Mouse (Mus musculus) brain, embryonic 14.5 days (tissue): ENCODE results near the gene Ric1.

ENCODE experiments used
- CTCF ChIP-seq: fragments of 200-500 bp; IDR thresholded peaks from 2 replicates; pipeline ENCODE4 v1.5.1; 2012; ENCODE audit warnings: inconsistent platforms, mild to moderate bottlenecking, moderate library complexity, borderline replicate concordance; ENCODE audit not compliant: insufficient read depth, insufficient read length; ENCODE audit errors: extremely low read depth
- POLR2A ChIP-seq: fragments of 200-500 bp; IDR thresholded peaks from 2 replicates; pipeline ENCODE4 v1.6.1; 2012; ENCODE audit warnings: mild to moderate bottlenecking, inconsistent platforms, borderline replicate concordance; ENCODE audit not compliant: poor library complexity, insufficient read depth, insufficient read length, severe bottlenecking; ENCODE audit errors: extremely low read depth

GRCm38 (mm10) chr19:29496786-29497557 lies 25.1 kb upstream of the Ric1 start:
- no peak for TF ChIP-seq CTCF
- no peak for TF ChIP-seq POLR2A
